Mouse (Mus musculus): ENCODE measurements around the gene Clk1.

- TF ChIP-seq CTCF (conservative IDR thresholded peaks at IDR 0.05; ENCODE audit: low read length) = no peak
- no peak for TF ChIP-seq NANOG (IDR thresholded peaks at IDR 0.05; ENCODE audit: borderline replicate concordance, low read length)
These were observed 3.8 kb downstream of the Clk1 start for GRCm38 (mm10) chr1:58420032-58420431.
